Mouse (Mus musculus): Measurements from ENCODE around the gene Sorcs1. TPM values are rescaled to one million over a fixed set of nuclear protein-coding genes. Genes with fewer than 3 reads are reported as not detected.
A peak's percentile ranks its signal among the peaks of the same experiment; 100 is the strongest.

Gene Sorcs1
- polyA plus RNA-seq (2015; fragmentation: Nextera tagmentation; extraction: Ambion mirVana): 0.29 and 0.38 TPM in 2 replicates

DNA sequence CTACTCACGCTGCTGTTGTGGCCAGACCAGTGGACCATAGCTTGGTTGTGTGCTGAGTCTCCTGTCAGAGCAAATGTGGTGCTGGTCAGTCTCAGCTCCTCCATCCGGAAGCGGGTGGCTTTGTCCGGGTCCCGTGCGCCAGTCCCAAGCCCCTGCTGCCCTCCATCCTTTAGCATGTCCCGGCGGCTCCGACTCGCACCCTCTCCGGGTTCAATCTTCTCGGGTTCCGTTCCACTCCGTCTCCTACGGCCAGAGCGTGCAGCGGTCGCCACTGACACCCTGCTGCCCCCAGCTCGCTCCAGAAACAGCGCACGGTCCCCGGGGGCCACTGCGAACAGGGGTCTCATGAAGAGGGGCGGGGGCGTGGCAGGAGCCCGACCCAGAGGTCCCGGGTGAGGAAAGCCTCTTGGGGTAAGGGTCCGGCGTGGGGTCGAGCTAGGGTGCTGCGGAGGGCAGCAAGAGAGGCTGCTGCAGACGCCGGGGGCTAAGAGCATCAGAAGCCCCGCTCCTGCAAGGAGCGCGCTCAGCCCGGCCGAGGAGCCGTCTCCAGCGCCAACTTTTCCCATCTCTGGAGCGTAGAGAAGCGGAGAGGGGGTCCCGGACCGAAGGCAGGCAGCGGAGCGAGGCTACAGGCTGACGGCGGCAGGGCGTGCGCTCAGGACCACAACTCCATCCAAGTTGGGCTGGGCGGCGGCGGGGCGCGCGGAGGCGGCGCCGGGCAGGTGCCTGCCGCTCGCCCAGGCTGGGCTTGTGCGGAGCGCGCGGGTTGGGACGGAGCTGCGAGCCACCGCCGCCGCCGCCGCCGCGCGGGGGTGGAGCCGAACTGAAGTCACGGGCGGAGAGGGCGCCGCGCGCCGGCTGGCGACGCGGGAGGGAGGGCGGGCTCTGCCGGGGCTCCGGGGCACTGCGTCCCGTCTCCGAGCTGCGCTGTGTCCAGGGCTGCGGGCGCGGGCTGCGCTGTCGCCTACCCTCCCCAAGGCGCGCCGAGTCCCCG, at the start of gene Sorcs1:
TSS of gene Sorcs1 (minus strand) at position 744 of the 994 bp plus-strand sequence.
- Histone ChIP-seq H3K4me3 (ENCODE audit: low read depth, low read length) (peak within 1 kb of the TSS; percentile 40), H3K27me3 (ENCODE audit: control insufficient read depth, insufficient read depth, low read depth, low read length) (peaks cover 22% of the 10 kb centered on the region), H3K9ac (ENCODE audit: low read depth, low read length) (no peak within 1 kb of the TSS), H3K36me3 (ENCODE audit: control insufficient read depth, insufficient read depth) (no peaks in the 10 kb centered on the region), H3K4me2 (ENCODE audit: low read depth, low read length) (peak within 1 kb of the TSS; percentile 46), H3K27ac (ENCODE audit: low read length) (no peak within 1 kb of the TSS), H3K9me3 (replicated peaks; ENCODE audit: control insufficient read depth, low read length) (no peaks in the 10 kb centered on the region), H3K4me1 (ENCODE audit: control insufficient read depth, low read depth, low read length) (no peaks in the 10 kb centered on the region)
- peak; percentile 58; the same call in 1 of the 2 replicates for ATAC-seq (ENCODE audit: low read depth)
- 1% methylated on average over 75 of the region's 102 CpGs for WGBS (ENCODE audit: insufficient replicate concordance)

DNA sequence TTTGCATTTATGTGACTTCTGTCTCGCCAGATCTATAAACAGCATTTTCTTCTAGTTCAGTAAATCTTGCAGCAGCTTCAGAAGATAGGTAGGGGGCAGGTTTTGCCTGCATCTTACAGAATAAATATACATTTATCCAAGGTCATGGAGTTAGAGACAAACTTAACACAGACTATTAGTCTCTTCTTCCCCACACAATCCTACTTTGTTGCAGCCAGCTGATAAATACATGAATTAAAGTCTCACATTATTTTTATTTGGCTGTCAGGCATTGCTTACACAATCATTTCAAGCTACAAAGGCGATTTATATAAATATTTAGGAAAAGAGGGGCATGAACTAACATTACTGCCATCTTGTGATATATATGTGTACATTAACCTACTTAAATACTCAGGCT, 4.8 kb upstream of the Sorcs1 start:
- peaks cover 7% of the 10 kb centered on the region for H3K27me3 ChIP-seq (ENCODE audit: control insufficient read depth, insufficient read depth, low read depth, low read length)
- WGBS (ENCODE audit: insufficient replicate concordance): 39% methylated on average over 2 of the region's 2 CpGs

DNA sequence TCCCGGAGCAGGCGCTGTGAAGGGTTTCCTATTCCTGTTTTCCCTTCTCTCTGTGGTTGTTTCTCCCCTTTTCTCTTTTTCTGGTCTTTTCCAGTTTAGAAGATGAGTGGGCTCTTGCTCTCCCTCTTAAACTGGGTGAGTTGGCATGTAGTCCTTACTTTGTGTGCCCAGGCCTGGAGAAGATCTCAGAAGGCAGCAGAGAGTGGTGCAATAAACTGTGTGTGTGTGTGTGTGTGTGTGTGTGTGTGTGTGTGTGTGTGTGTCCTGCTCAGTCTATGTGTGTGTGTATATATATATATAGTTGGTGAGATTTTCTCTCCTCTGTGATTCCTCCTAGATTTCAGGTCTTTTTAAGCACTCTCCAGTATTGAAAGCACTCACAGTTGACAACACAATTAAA, 500 bp upstream of the Sorcs1 start:
- H3K27me3 ChIP-seq (ENCODE audit: control insufficient read depth, insufficient read depth, low read depth, low read length): peaks cover 22% of the 10 kb centered on the region
- 0% methylated on average over 2 of the region's 2 CpGs for WGBS (ENCODE audit: insufficient replicate concordance)
- H3K4me2 ChIP-seq (ENCODE audit: low read depth, low read length): peak overlapping the region; percentile 46
- no peaks in the 10 kb centered on the region for H3K9me3 ChIP-seq (replicated peaks; ENCODE audit: control insufficient read depth, low read length)
- peak overlapping the region; percentile 40 for H3K4me3 ChIP-seq (ENCODE audit: low read depth, low read length)
- no peak overlapping the region for H3K27ac ChIP-seq (ENCODE audit: low read length)
- H3K9ac ChIP-seq (ENCODE audit: low read depth, low read length): no peak overlapping the region
- ATAC-seq (ENCODE audit: low read depth): no peak
- H3K4me1 ChIP-seq (ENCODE audit: control insufficient read depth, low read depth, low read length): no peaks in the 10 kb centered on the region
- no peaks in the 10 kb centered on the region for H3K36me3 ChIP-seq (ENCODE audit: control insufficient read depth, insufficient read depth)

More for the DNA sequence above, 4.8 kb upstream of the Sorcs1 start:
- ATAC-seq (ENCODE audit: low read depth): no peak
- Histone ChIP-seq H3K4me1 (ENCODE audit: control insufficient read depth, low read depth, low read length) (no peaks in the 10 kb centered on the region), H3K36me3 (ENCODE audit: control insufficient read depth, insufficient read depth) (no peaks in the 10 kb centered on the region), H3K27ac (ENCODE audit: low read length) (no peak overlapping the region), H3K4me3 (ENCODE audit: low read depth, low read length) (no peak overlapping the region), H3K9me3 (replicated peaks; ENCODE audit: control insufficient read depth, low read length) (no peaks in the 10 kb centered on the region), H3K9ac (ENCODE audit: low read depth, low read length) (no peak overlapping the region), H3K4me2 (ENCODE audit: low read depth, low read length) (no peak overlapping the region)

DNA sequence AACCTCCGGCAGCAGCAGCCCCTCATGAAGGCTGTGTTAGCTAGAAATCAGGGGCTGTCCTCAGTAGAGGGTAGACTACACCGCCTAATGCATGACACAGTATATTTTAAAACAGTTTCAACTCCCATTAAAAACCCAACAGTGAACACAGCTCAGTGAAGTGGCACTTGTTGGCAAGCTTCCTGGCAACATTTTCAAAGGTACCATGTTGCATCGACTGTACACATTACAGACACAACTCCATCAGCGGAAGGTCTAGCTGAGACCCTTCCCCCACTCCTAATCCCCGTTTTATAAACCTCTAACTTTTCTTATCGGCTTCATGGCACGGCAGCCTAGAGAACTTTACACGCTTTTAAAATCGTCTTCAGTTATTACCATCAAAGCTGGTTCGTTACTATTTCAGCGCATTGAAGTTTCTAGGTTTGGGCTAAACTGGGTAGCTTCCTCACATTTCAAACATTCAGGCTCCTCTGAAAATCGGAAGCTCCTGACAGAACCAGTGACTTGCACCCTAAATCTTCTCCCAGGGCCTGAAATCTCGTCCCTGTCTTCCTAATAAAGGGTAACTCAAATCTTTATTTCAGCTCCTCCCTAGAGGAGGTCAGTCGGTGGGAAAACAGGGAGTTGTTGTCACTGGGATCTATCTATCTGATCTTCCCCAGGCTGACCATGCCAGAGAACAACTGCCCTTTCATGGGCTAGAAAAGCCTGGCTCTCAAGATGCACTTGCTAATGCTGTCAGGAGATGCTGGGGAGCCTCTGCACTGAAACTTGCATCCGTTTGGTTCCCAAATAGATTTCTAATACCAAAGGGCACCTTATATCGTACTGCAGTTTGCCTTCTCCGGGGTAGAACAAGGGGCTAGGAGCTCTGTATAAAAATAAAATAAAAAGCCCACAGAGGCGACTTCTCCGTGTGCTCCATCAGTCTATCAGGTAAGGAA, 1.6 kb downstream of the Sorcs1 start:
- Histone ChIP-seq H3K4me2 (ENCODE audit: low read depth, low read length) (no peak overlapping the region), H3K27me3 (ENCODE audit: control insufficient read depth, insufficient read depth, low read depth, low read length) (peaks cover 22% of the 10 kb centered on the region), H3K27ac (ENCODE audit: low read length) (no peak overlapping the region), H3K4me3 (ENCODE audit: low read depth, low read length) (no peak overlapping the region), H3K36me3 (ENCODE audit: control insufficient read depth, insufficient read depth) (no peaks in the 10 kb centered on the region), H3K4me1 (ENCODE audit: control insufficient read depth, low read depth, low read length) (no peaks in the 10 kb centered on the region), H3K9me3 (replicated peaks; ENCODE audit: control insufficient read depth, low read length) (no peaks in the 10 kb centered on the region), H3K9ac (ENCODE audit: low read depth, low read length) (no peak overlapping the region)
- no peak for ATAC-seq (ENCODE audit: low read depth)
- 36% methylated on average over 19 of the region's 19 CpGs for WGBS (ENCODE audit: insufficient replicate concordance)

DNA sequence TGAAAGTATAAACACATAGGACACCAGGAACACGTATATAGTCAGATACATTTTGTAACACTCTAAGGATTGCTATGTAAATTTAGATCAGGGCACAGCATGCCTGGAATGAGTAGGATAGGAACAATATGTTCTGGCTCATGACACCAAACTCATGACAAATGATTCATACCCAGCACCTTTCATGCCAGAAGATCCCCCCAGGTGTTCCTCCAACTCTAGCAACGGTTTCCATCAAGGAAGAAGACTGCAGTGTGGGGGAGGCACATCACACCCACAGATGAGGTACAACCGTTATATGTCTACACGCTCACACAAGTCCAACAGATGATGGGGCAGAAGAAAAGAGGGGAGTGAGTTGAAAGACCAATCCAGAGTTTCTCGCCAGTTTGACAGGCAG, 3.5 kb downstream of the Sorcs1 start:
- no peak overlapping the region for H3K9ac ChIP-seq (ENCODE audit: low read depth, low read length)
- H3K4me3 ChIP-seq (ENCODE audit: low read depth, low read length): no peak overlapping the region
- H3K27ac ChIP-seq (ENCODE audit: low read length): no peak overlapping the region
- no peak overlapping the region for H3K4me2 ChIP-seq (ENCODE audit: low read depth, low read length)
- H3K9me3 ChIP-seq (replicated peaks; ENCODE audit: control insufficient read depth, low read length): no peaks in the 10 kb centered on the region
- H3K4me1 ChIP-seq (ENCODE audit: control insufficient read depth, low read depth, low read length): no peaks in the 10 kb centered on the region
- H3K27me3 ChIP-seq (ENCODE audit: control insufficient read depth, insufficient read depth, low read depth, low read length): peaks cover 22% of the 10 kb centered on the region
- no peaks in the 10 kb centered on the region for H3K36me3 ChIP-seq (ENCODE audit: control insufficient read depth, insufficient read depth)
- no peak for ATAC-seq (ENCODE audit: low read depth)
- WGBS (ENCODE audit: insufficient replicate concordance): 45% methylated on average over 5 of the region's 5 CpGs

DNA sequence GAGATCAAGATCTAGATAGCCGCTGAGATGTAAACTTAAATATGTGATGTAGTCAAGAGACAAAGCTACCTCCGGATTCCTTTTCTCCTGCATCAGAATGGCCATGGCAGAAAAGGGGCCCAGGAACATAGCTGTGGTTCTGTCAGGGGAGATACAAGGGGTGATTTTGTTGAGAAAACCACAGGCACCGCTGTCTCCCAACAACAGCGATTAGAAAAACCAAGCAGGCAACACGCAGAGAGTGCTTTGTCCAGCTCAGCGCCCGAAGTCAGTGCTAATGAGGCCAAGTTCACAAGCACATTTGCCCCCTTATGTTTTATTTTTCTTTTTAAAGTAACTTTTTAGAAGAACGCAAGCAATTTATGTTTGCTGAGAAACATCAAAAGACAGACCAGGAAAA, 10.9 kb downstream of the Sorcs1 start:
- H3K9me3 ChIP-seq (replicated peaks; ENCODE audit: control insufficient read depth, low read length): no peaks in the 10 kb centered on the region
- WGBS (ENCODE audit: insufficient replicate concordance): 61% methylated on average over 8 of the region's 8 CpGs
- ATAC-seq (ENCODE audit: low read depth): no peak

DNA sequence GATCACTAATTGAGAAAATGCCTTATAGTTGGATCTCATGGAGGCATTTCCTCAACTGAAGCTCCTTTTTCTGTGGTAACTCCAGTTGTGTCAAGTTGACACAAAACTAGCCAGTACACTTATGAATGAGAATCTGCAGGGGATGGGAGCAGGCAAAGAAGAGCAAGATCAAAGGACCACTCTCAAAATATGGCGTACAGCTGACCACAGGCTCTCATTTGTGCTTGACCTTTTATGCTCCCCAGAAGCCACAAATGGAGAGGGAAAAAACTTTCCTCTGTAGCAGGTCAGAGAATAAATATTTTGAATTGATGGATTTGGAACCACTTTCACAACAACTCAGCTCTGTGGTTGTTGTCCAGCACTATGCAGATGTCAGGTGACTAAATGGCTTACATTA, 14.1 kb downstream of the Sorcs1 start:
- ATAC-seq (ENCODE audit: low read depth): no peak
- 33% methylated on average over 1 of the region's 1 CpGs for WGBS (ENCODE audit: insufficient replicate concordance)
- H3K27me3 ChIP-seq (ENCODE audit: control insufficient read depth, insufficient read depth, low read depth, low read length): no peaks in the 10 kb centered on the region
- no peak overlapping the region for H3K27ac ChIP-seq (ENCODE audit: low read length)
- no peaks in the 10 kb centered on the region for H3K36me3 ChIP-seq (ENCODE audit: control insufficient read depth, insufficient read depth)
- H3K9me3 ChIP-seq (replicated peaks; ENCODE audit: control insufficient read depth, low read length): no peaks in the 10 kb centered on the region
- H3K9ac ChIP-seq (ENCODE audit: low read depth, low read length): no peak overlapping the region
- no peaks in the 10 kb centered on the region for H3K4me1 ChIP-seq (ENCODE audit: control insufficient read depth, low read depth, low read length)
- no peak overlapping the region for H3K4me2 ChIP-seq (ENCODE audit: low read depth, low read length)
- H3K4me3 ChIP-seq (ENCODE audit: low read depth, low read length): no peak overlapping the region

More for the DNA sequence above, 10.9 kb downstream of the Sorcs1 start:
- no peak overlapping the region for H3K4me2 ChIP-seq (ENCODE audit: low read depth, low read length)
- no peaks in the 10 kb centered on the region for H3K4me1 ChIP-seq (ENCODE audit: control insufficient read depth, low read depth, low read length)
- no peak overlapping the region for H3K27ac ChIP-seq (ENCODE audit: low read length)
- no peak overlapping the region for H3K9ac ChIP-seq (ENCODE audit: low read depth, low read length)
- no peaks in the 10 kb centered on the region for H3K27me3 ChIP-seq (ENCODE audit: control insufficient read depth, insufficient read depth, low read depth, low read length)
- no peaks in the 10 kb centered on the region for H3K36me3 ChIP-seq (ENCODE audit: control insufficient read depth, insufficient read depth)
- H3K4me3 ChIP-seq (ENCODE audit: low read depth, low read length): no peak overlapping the region

DNA sequence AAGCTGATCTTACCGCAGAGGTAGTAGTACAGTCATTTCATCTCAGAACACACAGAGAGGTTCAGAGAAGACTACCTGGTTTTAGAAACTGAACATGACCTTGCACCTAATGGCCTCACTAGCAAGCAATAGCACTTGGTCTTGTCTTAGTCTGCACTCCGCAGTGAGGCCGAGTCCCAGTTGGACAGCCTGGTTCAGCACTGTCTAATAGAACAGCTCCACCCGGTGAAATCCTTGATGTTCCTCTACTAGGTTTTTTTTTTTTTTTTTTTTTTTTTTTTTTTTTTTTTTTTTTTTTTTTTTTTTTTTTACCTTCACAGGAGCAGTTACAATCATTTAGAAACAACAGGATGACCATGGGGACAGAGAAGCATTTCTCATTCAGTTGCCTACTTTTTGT, 19.3 kb downstream of the Sorcs1 start:
- Histone ChIP-seq H3K4me1 (ENCODE audit: control insufficient read depth, low read depth, low read length) (no peaks in the 10 kb centered on the region), H3K4me3 (ENCODE audit: low read depth, low read length) (no peak overlapping the region), H3K4me2 (ENCODE audit: low read depth, low read length) (no peak overlapping the region), H3K27me3 (ENCODE audit: control insufficient read depth, insufficient read depth, low read depth, low read length) (no peaks in the 10 kb centered on the region), H3K27ac (ENCODE audit: low read length) (no peak overlapping the region), H3K36me3 (ENCODE audit: control insufficient read depth, insufficient read depth) (no peaks in the 10 kb centered on the region), H3K9ac (ENCODE audit: low read depth, low read length) (no peak overlapping the region), H3K9me3 (replicated peaks; ENCODE audit: control insufficient read depth, low read length) (no peaks in the 10 kb centered on the region)
- WGBS (ENCODE audit: insufficient replicate concordance): 54% methylated on average over 4 of the region's 4 CpGs
- ATAC-seq (ENCODE audit: low read depth): no peak

All from liver, embryonic 16.5 days (tissue).